Mouse (Mus musculus) embryonic facial prominence, embryonic 10.5 days (tissue): Measurements from ENCODE around the gene Dzip1. TPM values are rescaled to one million over a fixed set of nuclear protein-coding genes. Genes with fewer than 3 reads are reported as not detected.

Experiments
- DNase-seq: peaks from one replicate; pipeline ENCODE4 v3.0.0-alpha.2; 2017; ENCODE audit warnings: low spot score
- H3K27ac ChIP-seq: fragments of 300-500 bp; sonication (generic); replicated peaks from 2 replicates; pipeline ENCODE4 v1.5.1; 2016; ENCODE audit warnings: mild to moderate bottlenecking
- H3K27me3 ChIP-seq: fragments of 300-500 bp; sonication (generic); replicated peaks from 2 replicates; pipeline ENCODE4 v1.6.1; 2016; ENCODE audit warnings: low read depth, mild to moderate bottlenecking; ENCODE audit not compliant: poor library complexity, severe bottlenecking
- H3K36me3 ChIP-seq: fragments of 300-500 bp; sonication (generic); replicated peaks from 2 replicates; pipeline ENCODE4 v1.6.1; 2016; ENCODE audit warnings: mild to moderate bottlenecking, moderate library complexity
- H3K4me1 ChIP-seq: fragments of 300-500 bp; sonication (generic); 2 replicates; pipeline ENCODE4 v1.6.1; 2016
- H3K4me3 ChIP-seq: fragments of 300-500 bp; sonication (generic); 2 replicates; pipeline ENCODE4 v1.5.1; 2016; ENCODE audit warnings: mild to moderate bottlenecking, moderate library complexity
- H3K9me3 ChIP-seq: fragments of 300-500 bp; sonication (generic); 2 replicates; pipeline ENCODE4 v1.6.1; 2016; ENCODE audit warnings: mild to moderate bottlenecking
- WGBS: fragments of 180-500 bp; shearing (Covaris S2); methylation state at CpG from one replicate; pipeline ENCODE4 v1.1.7; 2016; 5-methylcytosine and 5-hydroxymethylcytosine counted together
- polyA plus RNA-seq: library from polyadenylated mRNA; unstranded; fragments of >200 nt; fragmentation: Nextera tagmentation; extraction: Ambion mirVana; gene quantifications from 2 replicates; pipeline ENCODE4 v1.2.1, GENCODE M21; 2016

Gene Dzip1
- polyA plus RNA-seq, 1 experiment from 2014 or later, result 25.5 TPM

DNA sequence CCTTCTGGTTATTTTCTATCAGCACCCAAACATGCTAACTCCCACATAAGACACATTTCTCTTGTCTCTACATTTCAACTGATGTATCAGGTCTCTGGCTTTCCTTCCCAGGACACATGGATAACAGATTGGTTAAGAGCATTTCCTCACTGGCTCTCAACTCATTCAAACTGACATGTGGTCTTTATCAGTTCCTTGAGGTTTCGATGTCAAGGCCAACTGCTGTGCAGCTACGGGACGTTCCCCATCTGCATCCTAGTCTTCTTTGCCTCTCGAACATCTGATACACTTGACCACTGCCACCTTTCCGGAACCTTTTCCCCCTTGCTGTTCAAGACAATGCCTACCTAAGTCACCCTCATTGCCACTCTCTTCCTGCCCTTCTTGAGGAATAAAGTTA lies 11.6 kb downstream of the Dzip1 start:
- DNase-seq, result no peak
- 64% methylated on average over 5 of the region's 5 CpGs for WGBS
- peaks cover 98% of the 10 kb centered on the region for H3K36me3 ChIP-seq

DNA sequence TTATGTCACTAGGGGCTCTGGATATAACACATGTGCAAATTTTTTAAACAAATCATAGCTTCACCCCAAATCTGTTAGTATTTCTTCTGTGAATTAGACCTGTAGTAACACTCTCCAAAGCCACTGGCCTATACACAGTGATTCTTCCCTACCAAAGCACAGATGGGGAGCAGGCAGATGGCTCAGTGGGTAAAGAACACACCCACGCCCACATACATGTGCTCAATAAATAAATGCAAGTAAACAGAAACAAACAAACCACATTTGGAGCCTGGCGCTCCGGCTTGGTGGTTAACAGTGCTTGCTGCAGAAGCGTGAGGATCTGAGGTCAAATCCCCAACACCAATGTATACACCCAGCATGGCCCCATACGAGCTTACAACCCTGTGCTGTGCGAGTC lies 13.7 kb downstream of the Dzip1 start:
- Histone ChIP-seq H3K4me1 (peaks cover 16% of the 10 kb centered on the region), H3K27ac (no peak overlapping the region), H3K4me3 (no peak overlapping the region), H3K36me3 (peaks cover 98% of the 10 kb centered on the region), H3K27me3 (no peaks in the 10 kb centered on the region), H3K9me3 (no peaks in the 10 kb centered on the region)
- WGBS, result 84% methylated on average over 6 of the region's 6 CpGs
- no peak for DNase-seq

More for the DNA sequence above, 11.6 kb downstream of the Dzip1 start:
- no peaks in the 10 kb centered on the region for H3K27me3 ChIP-seq
- H3K27ac ChIP-seq, result no peak overlapping the region
- no peak overlapping the region for H3K4me3 ChIP-seq
- no peaks in the 10 kb centered on the region for H3K9me3 ChIP-seq
- H3K4me1 ChIP-seq, result peaks cover 16% of the 10 kb centered on the region

DNA sequence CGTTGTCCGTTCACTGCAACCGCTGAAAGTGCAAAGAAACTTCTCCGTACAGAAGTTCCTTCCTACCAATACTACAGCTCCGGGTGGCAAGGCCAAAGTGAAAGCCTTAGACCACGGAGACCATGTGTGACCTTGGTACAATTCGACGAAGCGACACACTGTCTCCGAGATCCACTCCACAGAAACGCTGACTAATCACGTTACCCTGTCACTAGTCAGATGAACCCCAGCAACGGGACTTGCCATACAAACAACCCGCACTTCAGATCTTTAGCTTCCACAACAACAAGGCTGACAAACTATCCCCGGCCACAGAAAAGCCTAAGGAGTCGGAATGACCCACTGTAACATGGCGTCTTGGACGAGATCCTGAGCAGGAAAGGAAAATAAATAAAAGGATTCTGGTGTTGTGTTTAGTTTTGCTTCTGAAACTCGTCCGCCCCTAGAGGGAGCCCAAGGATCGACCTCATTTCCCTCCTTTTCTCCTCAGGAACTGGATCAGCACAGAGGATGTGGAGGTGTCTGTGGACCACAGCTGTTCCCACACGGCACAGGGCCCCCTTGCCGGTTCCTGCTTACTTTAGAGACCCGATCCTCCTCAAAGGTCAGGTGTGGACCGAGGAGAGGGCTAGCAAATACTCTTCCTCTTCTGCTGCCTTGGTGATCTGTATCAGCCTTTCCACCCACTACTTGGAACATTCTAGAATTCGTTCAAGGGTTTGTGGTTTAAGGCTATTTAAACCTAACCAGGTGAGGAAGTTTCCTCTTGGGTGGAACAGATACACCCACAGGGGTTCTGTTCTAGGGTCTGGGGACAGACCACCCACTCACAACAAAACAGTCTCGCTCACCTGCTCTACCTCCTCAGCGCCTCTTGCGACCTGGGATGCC lies 14.7 kb downstream of the Dzip1 start:
- Histone ChIP-seq H3K27me3 (no peaks in the 10 kb centered on the region), H3K9me3 (no peaks in the 10 kb centered on the region), H3K27ac (no peak overlapping the region), H3K4me3 (no peak overlapping the region), H3K4me1 (peaks cover 16% of the 10 kb centered on the region), H3K36me3 (peaks cover 96% of the 10 kb centered on the region)
- WGBS, result 63% methylated on average over 29 of the region's 29 CpGs
- peak; percentile 63 for DNase-seq

DNA sequence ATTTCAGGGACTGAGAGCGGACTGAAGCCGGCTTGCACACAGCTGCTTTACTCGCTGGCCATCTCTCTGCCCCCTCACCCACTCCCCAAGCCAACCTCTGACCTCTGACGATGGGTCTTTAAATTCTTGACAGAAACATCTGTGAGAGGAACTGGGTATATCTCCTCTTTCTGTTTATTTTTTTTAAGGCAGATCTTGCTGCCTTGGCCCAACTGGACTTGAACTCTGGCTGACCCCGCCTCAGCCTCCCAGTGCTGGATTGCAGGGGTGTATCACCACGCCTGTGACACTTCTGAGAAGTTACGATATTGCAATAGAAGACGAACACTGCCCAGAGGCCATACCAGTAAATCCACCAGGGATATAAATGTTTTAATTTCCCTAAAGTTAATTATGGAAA lies 15.4 kb downstream of the Dzip1 start:
- Histone ChIP-seq H3K4me1 (peaks cover 16% of the 10 kb centered on the region), H3K9me3 (no peaks in the 10 kb centered on the region), H3K27me3 (no peaks in the 10 kb centered on the region), H3K36me3 (peaks cover 98% of the 10 kb centered on the region), H3K27ac (no peak overlapping the region), H3K4me3 (no peak overlapping the region)
- WGBS, result 68% methylated on average over 8 of the region's 8 CpGs
- DNase-seq, result peak; percentile 37

DNA sequence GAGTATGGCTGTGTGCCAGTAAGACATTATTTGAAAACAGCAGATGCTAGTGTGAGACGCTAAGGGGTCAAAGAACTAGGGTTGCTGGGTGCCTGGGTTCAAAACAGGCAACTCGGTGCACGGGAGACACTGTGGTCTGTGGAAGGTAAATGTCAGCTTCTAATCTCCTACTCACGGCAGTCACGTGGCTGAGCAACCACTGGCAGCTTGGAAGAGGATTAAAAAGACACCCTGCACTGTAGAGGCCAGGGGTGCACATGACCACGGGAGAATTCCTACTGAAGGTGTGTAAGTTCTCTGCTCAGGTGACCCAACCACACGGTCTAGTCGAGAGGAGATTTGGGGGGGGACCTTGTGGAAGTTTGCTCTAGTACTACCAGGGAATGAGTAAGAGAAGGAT lies 17.7 kb downstream of the Dzip1 start:
- DNase-seq, result no peak
- H3K36me3 ChIP-seq, result peaks cover 98% of the 10 kb centered on the region
- no peaks in the 10 kb centered on the region for H3K27me3 ChIP-seq
- H3K4me1 ChIP-seq, result peaks cover 13% of the 10 kb centered on the region
- H3K9me3 ChIP-seq, result no peaks in the 10 kb centered on the region
- no peak overlapping the region for H3K27ac ChIP-seq
- WGBS, result 85% methylated on average over 8 of the region's 8 CpGs
- no peak overlapping the region for H3K4me3 ChIP-seq

DNA sequence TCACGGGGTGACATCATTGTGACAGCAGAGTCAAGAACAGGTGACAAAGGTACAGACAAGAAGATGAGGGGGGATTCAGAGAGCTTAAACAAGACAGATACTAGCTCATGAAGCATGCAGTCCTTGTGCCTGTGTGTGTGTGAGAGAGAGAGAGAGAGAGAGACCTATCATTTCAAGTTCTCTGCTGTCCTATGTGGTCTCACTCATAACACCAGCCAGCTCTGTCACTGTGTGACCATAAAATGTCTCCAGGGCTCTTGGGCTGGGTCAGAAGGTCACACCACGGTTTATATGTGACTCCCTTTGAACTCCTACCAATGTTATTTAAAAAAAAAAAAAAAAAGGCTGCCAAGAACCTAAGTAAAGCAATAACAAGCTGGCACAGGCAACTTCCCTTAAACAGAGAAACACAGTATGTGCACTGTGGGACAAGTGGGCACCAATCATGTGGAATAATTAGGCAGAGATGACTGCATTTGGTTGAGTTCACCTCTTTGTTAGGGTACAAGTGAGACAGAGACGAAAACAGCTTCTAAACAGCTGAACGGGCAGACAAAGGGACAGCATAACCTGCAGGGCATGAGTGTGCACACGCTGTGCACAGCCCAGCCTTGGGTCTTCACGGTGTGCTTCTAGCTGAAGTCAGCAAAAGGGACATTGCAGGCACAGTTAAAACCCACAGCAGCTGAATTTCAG lies 21.2 kb downstream of the Dzip1 start:
- Histone ChIP-seq H3K27ac (no peak overlapping the region), H3K4me3 (no peak overlapping the region), H3K4me1 (peaks cover 9% of the 10 kb centered on the region), H3K27me3 (no peaks in the 10 kb centered on the region), H3K9me3 (peaks cover 10% of the 10 kb centered on the region; the same call in 1 of the 2 replicates), H3K36me3 (peaks cover 98% of the 10 kb centered on the region)
- 58% methylated on average over 6 of the region's 6 CpGs for WGBS
- DNase-seq, result no peak

DNA sequence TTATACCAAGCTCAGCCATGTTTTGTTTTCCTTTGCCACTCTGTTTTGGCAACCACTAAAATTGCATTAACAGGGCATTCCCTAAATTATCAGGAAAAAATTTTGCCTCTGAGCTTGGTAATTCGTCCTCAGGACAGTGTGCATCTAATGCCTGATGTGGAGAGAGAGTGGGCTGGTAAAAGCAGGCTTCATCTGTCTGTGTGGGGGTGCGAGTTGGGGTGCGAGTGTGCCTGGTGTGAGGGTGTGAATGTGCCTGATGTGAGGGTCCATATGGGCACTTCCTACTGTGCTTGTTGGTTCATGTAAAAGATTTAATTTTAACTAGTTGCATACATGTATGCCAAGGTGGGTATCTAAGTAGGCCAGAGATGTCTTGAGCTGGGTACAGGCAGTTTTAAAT lies 21.9 kb downstream of the Dzip1 start:
- Histone ChIP-seq H3K27me3 (no peaks in the 10 kb centered on the region), H3K4me3 (no peak overlapping the region), H3K36me3 (peaks cover 98% of the 10 kb centered on the region), H3K4me1 (peaks cover 9% of the 10 kb centered on the region), H3K9me3 (peaks cover 10% of the 10 kb centered on the region; the same call in 1 of the 2 replicates), H3K27ac (no peak overlapping the region)
- no peak for DNase-seq
- 92% methylated on average over 3 of the region's 3 CpGs for WGBS

DNA sequence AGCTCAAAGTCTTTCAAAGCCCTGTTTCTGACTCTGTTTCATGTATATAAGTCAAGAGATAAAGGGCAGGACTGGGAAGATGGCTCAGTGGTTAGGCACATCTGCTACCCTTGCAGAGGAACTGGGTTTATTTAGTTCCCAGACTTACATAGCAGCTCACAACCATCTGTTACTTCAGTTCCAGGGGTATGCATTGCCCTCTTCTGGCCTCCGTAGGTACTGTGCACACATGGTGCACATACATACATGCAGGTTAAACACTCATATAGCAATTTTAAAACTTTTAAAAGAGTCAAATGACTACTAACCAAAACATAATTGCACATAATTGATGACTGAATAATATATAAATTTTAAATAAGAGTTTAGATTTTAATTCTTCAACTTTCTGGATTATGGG lies 24.3 kb downstream of the Dzip1 start:
- H3K4me3 ChIP-seq, result no peak overlapping the region
- H3K9me3 ChIP-seq, result peaks cover 10% of the 10 kb centered on the region; the same call in 1 of the 2 replicates
- 98% methylated on average over 1 of the region's 1 CpGs for WGBS
- H3K27me3 ChIP-seq, result no peaks in the 10 kb centered on the region
- peaks cover 98% of the 10 kb centered on the region for H3K36me3 ChIP-seq
- no peak overlapping the region for H3K27ac ChIP-seq
- peaks cover 9% of the 10 kb centered on the region for H3K4me1 ChIP-seq
- no peak for DNase-seq

DNA sequence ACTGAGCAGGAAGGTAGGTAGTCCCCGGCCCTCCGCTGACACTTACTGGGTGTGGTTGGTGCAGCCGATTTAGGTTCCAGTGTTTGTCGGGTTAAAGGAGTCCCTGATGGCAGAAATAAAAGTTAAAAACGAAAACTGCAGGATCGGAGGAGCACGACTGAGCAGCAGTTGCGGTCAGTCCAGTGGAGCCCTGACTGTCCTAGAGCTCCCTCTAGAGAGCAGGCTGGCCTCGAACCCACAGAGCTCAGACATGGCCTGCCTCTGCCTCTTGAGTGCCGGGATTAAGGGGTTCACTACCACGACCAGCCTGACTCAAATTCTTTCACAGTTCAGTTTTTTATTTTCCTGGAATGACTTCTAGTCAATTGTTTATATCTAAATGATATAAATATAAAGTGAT lies 25.3 kb downstream of the Dzip1 start:
- Histone ChIP-seq H3K4me1 (peaks cover 9% of the 10 kb centered on the region), H3K4me3 (no peak overlapping the region), H3K27ac (no peak overlapping the region), H3K9me3 (peaks cover 10% of the 10 kb centered on the region; the same call in 1 of the 2 replicates), H3K36me3 (peaks cover 100% of the 10 kb centered on the region), H3K27me3 (no peaks in the 10 kb centered on the region)
- DNase-seq, result no peak
- WGBS, result 86% methylated on average over 11 of the region's 11 CpGs

- Histone ChIP-seq H3K4me1 (no peaks in the 10 kb centered on the region), H3K36me3 (peaks cover 99% of the 10 kb centered on the region), H3K27ac (no peak overlapping the region), H3K4me3 (no peak overlapping the region), H3K27me3 (no peaks in the 10 kb centered on the region), H3K9me3 (no peaks in the 10 kb centered on the region)
- WGBS, result 96% methylated on average over 10 of the region's 10 CpGs
- no peak for DNase-seq
Measured at GRCm38 (mm10) chr14:118895655-118896054, 29.6 kb downstream of the Dzip1 start.

GRCm38 (mm10) chr14:118895228-118895627 lies 30.0 kb downstream of the Dzip1 start:
- Histone ChIP-seq H3K4me3 (no peak overlapping the region), H3K4me1 (no peaks in the 10 kb centered on the region), H3K27ac (no peak overlapping the region), H3K9me3 (no peaks in the 10 kb centered on the region), H3K36me3 (peaks cover 98% of the 10 kb centered on the region), H3K27me3 (no peaks in the 10 kb centered on the region)
- 88% methylated on average over 7 of the region's 7 CpGs for WGBS
- no peak for DNase-seq

DNA sequence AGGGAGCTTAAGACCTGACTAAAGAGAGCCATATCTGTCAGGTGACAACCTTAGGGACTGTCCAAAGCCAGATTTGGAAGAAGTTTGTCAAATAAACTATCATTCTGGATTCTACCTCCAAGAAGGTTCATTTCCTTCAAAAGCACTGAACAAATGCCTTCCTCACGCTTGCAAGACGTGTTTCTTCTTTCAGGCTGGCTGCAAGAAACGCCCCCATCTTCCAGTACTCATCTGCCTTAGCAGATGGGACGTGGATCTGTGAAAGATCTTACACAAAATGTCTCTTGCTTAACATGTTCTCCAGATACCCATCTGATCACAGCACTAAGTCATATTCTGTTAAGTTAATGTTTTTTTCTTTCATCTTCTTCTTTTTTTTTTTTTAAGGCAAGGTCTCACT lies 35.2 kb downstream of the Dzip1 start:
- WGBS, result 88% methylated on average over 4 of the region's 4 CpGs
- Histone ChIP-seq H3K4me3 (no peak overlapping the region), H3K4me1 (no peaks in the 10 kb centered on the region), H3K9me3 (no peaks in the 10 kb centered on the region), H3K27ac (no peak overlapping the region), H3K27me3 (no peaks in the 10 kb centered on the region), H3K36me3 (peaks cover 96% of the 10 kb centered on the region)
- DNase-seq, result no peak

DNA sequence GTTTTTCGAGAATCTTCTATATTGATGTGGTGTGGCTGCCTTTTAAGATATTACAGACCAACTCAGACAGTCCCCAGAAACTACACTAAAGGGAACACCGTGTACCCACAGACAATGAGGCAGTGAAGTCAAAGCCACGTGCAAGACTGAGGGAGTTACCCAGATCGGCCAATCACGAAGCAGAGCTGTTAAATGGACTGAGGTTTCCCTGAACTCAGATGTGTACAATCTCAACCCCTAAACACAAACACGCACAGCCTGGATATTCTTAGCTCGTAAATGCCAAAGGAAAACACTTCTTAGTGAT lies 41.1 kb downstream of the Dzip1 start:
- Histone ChIP-seq H3K4me1 (no peaks in the 10 kb centered on the region), H3K9me3 (no peaks in the 10 kb centered on the region), H3K4me3 (no peak overlapping the region), H3K27ac (no peak overlapping the region), H3K27me3 (no peaks in the 10 kb centered on the region), H3K36me3 (peaks cover 97% of the 10 kb centered on the region)
- WGBS, result 91% methylated on average over 7 of the region's 7 CpGs
- no peak for DNase-seq
